Mouse (Mus musculus) heart, adult 2 months (tissue): ENCODE measurements around the gene Nutm2. TPM values are rescaled to one million over a fixed set of nuclear protein-coding genes. Genes with fewer than 3 reads are reported as not detected.

Experiments used
- DNase-seq, 2 experiments: peaks; one replicate each; pipeline ENCODE4 v3.0.0; 2021
- H3K27ac ChIP-seq: fragments of 200-600 bp; 2 replicates; pipeline ENCODE4 v1.8.1; 2022
- H3K27me3 ChIP-seq: fragments of 200-500 bp; 2 replicates; pipeline ENCODE4 v1.6.1; 2012; ENCODE audit warnings: mild to moderate bottlenecking, low read length, inconsistent platforms, mixed read lengths; ENCODE audit not compliant: control insufficient read depth, insufficient read depth
- H3K36me3 ChIP-seq: fragments of 200-500 bp; 2 replicates; pipeline ENCODE4 v1.6.1; 2012; ENCODE audit warnings: low read length, inconsistent platforms; ENCODE audit not compliant: control insufficient read depth, insufficient read depth
- H3K4me1 ChIP-seq: fragments of 200-500 bp; 2 replicates; pipeline ENCODE4 v1.6.1; 2011; ENCODE audit warnings: low read length; ENCODE audit not compliant: control insufficient read depth, insufficient read depth
- H3K4me3 ChIP-seq: fragments of 200-600 bp; 2 replicates; pipeline ENCODE4 v1.8.1; 2022
- H3K79me2 ChIP-seq: fragments of 200-500 bp; replicated peaks from 2 replicates; pipeline ENCODE4 v1.6.1; 2012; ENCODE audit warnings: mild to moderate bottlenecking, inconsistent platforms, low read length, moderate library complexity, mixed read lengths; ENCODE audit not compliant: control insufficient read depth, insufficient read depth
- H3K9ac ChIP-seq: fragments of 200-500 bp; 2 replicates; pipeline ENCODE4 v1.6.1; 2012; ENCODE audit warnings: low read depth, mild to moderate bottlenecking, control low read depth, inconsistent platforms, low read length, mixed read lengths
- CTCF ChIP-seq: fragments of 200-600 bp; IDR thresholded peaks from 2 replicates; pipeline ENCODE4 v1.8.1; 2022; ENCODE audit warnings: antibody characterized with exemption, mild to moderate bottlenecking, moderate library complexity
- EP300 ChIP-seq: fragments of 200-500 bp; IDR thresholded peaks from 2 replicates; pipeline ENCODE4 v1.6.1; 2011; ENCODE audit warnings: low read depth, low read length, control low read depth; ENCODE audit not compliant: insufficient read depth
- POLR2A ChIP-seq: fragments of 200-500 bp; IDR thresholded peaks from 2 replicates; pipeline ENCODE4 v1.6.1; 2011; ENCODE audit warnings: mild to moderate bottlenecking, low read depth, low read length, control low read depth; ENCODE audit not compliant: insufficient read depth
- WGBS: fragments of 180-500 bp; shearing (Covaris S2); methylation state at CpG from one replicate; pipeline ENCODE4 v1.1.7; 2018; 5-methylcytosine and 5-hydroxymethylcytosine counted together
- intact Hi-C: fragments of 180-260 bp; cut with DNase I; formaldehyde crosslinking; loops from one replicate; pipeline ENCODE4 v1.15.1; 2025
- long read RNA-seq: library from polyadenylated mRNA; stranded (forward); transcript quantifications from one replicate; pipeline ENCODE4 v2.0.0, GENCODE M21; 2021
- polyA plus RNA-seq: library from polyadenylated mRNA; depleted of rRNA; stranded (reverse); fragments of >200 nt; gene quantifications from 2 replicates; pipeline ENCODE4 v1.2.3, GENCODE M21; 2012; rRNA removed
- total RNA-seq, 2 experiments: library from RNA; stranded (reverse); gene quantifications; 2 replicates each; pipeline ENCODE4 v1.2.3; 2021

The Nutm2 gene
- total RNA-seq = not detected
- polyA plus RNA-seq = not detected in 2 replicates
- long read RNA-seq = 0 reads

DNA sequence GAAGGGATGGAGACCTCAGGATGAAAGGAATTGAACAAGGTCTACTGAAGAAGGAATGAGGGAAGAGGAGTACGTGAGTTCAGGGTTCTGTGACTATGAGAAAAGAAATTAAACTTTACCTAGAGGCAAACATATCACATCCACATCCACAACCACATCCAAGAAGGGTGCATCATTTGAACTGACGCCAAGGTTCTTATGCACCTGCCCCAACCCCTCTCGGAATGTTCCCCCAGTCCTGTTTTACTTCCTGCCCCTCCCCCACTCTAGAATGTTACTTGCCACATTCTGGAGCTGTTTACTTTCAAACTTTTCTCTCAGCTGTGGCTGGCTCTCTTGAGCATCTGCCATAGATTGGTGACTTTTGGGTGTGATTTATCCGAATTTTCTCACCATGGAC, at the start of gene Nutm2:
TSS of gene Nutm2 (plus strand) at position 301 of the 400 bp plus-strand sequence.
- WGBS = 60% methylated on average over 4 of the region's 4 CpGs
- DNase-seq = no peak
- Histone ChIP-seq H3K4me3 (no peak within 1 kb of the TSS), H3K79me2 (no peaks in the 10 kb centered on the region), H3K27ac (no peak within 1 kb of the TSS), H3K9ac (no peak within 1 kb of the TSS), H3K4me1 (no peaks in the 10 kb centered on the region), H3K27me3 (no peaks in the 10 kb centered on the region), H3K36me3 (no peaks in the 10 kb centered on the region)
- intact Hi-C loops = no loop called here
- TF ChIP-seq POLR2A (no peak), EP300 (no peak), CTCF (no peak)

DNA sequence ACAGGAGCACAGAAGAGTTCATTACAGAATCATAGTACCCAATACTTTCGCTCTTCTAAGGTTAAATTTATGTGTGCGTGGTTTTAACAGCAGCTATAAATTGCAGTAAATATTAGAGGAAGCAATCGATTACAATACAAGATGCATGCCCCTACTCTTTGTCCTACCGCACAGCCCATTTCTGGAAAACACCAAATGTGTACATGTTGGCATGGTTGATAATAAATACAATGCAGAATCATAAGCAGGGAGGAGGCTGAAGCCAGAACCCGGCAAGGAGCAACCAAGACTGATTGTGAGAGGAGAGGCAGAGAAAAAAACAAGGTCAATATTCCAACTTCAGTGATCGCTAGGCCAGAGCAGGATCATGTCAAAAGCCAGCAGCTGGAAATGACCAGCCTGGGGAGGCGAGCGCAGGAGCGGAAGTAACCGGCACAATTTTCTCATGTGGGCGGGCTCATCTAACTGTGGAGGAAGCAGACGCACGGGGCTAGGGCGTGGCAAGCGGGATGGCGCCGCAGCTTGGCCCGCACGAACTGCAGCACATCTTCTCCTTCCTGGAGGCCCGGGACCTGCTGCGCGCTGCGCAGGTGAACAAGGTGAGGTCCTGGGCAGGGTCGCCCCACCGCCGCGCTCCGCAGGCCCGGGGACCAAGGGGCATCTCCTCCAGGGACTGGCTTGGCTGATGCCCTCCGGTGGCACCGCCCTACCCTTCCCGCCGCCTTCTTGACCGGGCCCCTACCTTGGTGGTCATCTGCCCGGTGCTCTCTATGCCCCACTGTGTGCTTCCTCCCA, 49.5 kb upstream of the Nutm2 start, which contains the start of gene Fbxw17:
TSS of gene Fbxw17 (plus strand) at position 476 of the 795 bp plus-strand sequence.
- Histone ChIP-seq H3K27me3 (no peaks in the 10 kb centered on the region), H3K4me1 (peaks cover 4% of the 10 kb centered on the region), H3K27ac (peak within 1 kb of the TSS; percentile 59), H3K9ac (peak within 1 kb of the TSS; percentile 84), H3K4me3 (peak within 1 kb of the TSS; percentile 66), H3K36me3 (no peaks in the 10 kb centered on the region), H3K79me2 (no peaks in the 10 kb centered on the region)
- intact Hi-C loops = no loop called here
- 11% methylated on average over 35 of the region's 35 CpGs for WGBS
- TF ChIP-seq POLR2A = peak; percentile 69
- TF ChIP-seq EP300 = no peak
- peak; percentile 78 to 81 for DNase-seq

DNA sequence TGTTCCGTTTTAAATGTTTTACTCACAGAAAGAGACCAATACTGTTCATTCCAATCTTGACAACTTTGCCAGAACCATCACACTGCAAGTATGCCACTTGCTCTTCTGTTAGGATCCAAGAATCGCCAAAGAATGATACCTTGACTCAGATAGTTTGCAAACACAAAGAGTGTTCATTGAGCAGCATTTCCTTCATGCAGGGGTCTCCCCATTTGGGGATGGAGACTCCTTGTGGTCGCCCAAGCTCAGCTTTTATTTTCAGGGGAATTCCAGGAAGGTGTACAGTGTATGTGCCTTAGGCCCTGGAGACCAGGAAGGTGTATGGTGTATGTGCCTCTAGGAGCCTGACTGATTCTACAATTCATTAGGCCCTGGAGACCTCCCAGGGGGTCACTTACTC, 48.7 kb upstream of the Nutm2 start:
- no peak for DNase-seq
- Histone ChIP-seq H3K4me3 (peak overlapping the region; percentile 66), H3K9ac (peak overlapping the region; percentile 39; the same call in 1 of the 2 replicates), H3K27me3 (no peaks in the 10 kb centered on the region), H3K4me1 (peaks cover 4% of the 10 kb centered on the region), H3K36me3 (no peaks in the 10 kb centered on the region), H3K27ac (no peak overlapping the region; the same call in 1 of the 2 replicates), H3K79me2 (no peaks in the 10 kb centered on the region)
- TF ChIP-seq CTCF (no peak), POLR2A (no peak)
- intact Hi-C loops = no loop called here
- WGBS = 33% methylated on average over 3 of the region's 3 CpGs

DNA sequence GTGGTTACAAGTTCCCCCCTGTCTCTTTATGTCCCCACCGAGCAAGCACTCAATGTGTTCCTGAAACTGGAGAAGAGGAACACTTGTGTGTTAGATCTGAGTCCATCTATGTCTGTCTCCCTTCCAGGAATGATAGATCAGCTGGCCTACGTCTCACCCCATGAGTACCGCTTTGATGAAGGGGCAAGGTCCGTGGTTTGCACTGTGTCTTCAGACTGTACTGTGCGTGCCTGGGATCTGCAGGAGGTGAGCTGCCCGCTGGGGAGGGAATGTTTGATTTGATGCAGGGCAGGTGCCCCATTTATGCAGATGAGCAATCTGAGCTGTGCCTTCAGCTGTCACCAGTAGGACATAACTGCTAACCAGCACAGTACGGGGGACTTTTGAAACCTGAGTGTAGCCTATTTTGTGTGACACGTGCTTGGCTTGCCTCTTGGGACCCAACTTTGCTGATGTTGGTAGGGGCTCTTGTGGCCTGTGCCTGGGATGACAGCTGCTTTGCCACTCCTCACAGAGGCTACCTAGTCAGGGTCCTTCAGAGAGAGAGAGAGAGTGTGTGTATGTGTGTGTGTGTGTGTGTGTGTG, 43.4 kb upstream of the Nutm2 start:
- intact Hi-C loops = no loop called here
- no peak for TF ChIP-seq CTCF
- TF ChIP-seq EP300 = no peak
- no peak for TF ChIP-seq POLR2A
- Histone ChIP-seq H3K9ac (no peak overlapping the region), H3K79me2 (no peaks in the 10 kb centered on the region), H3K4me1 (no peaks in the 10 kb centered on the region; the same call in 1 of the 2 replicates), H3K36me3 (no peaks in the 10 kb centered on the region), H3K27ac (no peak overlapping the region), H3K27me3 (no peaks in the 10 kb centered on the region), H3K4me3 (no peak overlapping the region)
- 82% methylated on average over 8 of the region's 8 CpGs for WGBS
- DNase-seq = no peak

DNA sequence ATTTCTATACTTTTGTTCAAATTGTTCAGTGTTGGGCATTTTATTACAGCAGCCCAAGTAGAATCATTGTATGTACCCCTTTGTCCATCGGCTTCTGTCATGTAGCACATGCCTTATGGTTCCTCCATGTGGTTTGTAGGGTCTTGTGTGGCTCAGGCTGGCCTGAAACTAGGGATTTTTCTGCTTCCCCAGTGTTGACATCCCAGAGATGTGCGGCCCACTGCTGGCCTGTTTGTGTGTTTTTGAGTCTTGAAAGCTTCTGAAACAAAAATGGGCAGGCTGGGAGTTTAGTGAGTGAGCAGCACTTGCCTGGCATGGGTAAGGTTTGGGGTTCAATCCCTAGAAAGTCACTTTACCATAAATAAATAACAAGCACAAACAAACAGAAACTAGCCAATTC, 42.6 kb upstream of the Nutm2 start:
- no peak for DNase-seq
- 96% methylated on average over 2 of the region's 2 CpGs for WGBS
- Histone ChIP-seq H3K9ac (no peak overlapping the region), H3K27me3 (no peaks in the 10 kb centered on the region), H3K27ac (no peak overlapping the region), H3K4me3 (no peak overlapping the region), H3K4me1 (no peaks in the 10 kb centered on the region), H3K79me2 (no peaks in the 10 kb centered on the region), H3K36me3 (no peaks in the 10 kb centered on the region)
- intact Hi-C loops = no loop called here
- no peak for TF ChIP-seq CTCF
- TF ChIP-seq POLR2A = no peak

DNA sequence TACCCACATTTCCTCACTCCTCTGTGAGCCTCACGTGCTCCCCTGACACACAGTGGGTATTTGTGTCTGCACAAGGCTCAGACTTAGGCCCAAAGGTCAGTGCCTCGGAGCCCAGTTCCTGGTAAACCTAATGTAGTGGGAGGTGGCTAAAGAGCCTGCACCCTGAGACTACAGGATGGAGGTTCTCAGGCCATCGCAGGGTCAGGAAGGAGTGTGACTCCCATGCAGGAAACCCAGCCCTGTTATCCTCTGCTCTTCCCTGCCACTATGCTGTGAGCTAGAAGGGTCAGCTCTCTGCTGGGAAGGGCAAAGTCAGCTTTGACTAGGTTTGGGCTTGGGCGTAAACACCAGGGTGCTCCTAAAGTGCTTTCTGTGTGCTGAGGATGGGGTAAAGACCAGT, 40.4 kb upstream of the Nutm2 start:
- Histone ChIP-seq H3K4me1 (no peaks in the 10 kb centered on the region), H3K27ac (no peak overlapping the region), H3K9ac (no peak overlapping the region), H3K27me3 (no peaks in the 10 kb centered on the region), H3K36me3 (no peaks in the 10 kb centered on the region), H3K4me3 (no peak overlapping the region), H3K79me2 (no peaks in the 10 kb centered on the region)
- intact Hi-C loops = no loop called here
- no peak for TF ChIP-seq EP300
- no peak for TF ChIP-seq CTCF
- TF ChIP-seq POLR2A = no peak
- 64% methylated on average over 4 of the region's 4 CpGs for WGBS
- no peak for DNase-seq
